Mouse (Mus musculus) frontal cortex, postnatal 25 days (tissue): ENCODE data around the gene Cox7a2.

ENCODE experiments used
- DNase-seq, 2 experiments: peaks; one replicate each; pipeline ENCODE4 v3.0.0; 2022; ENCODE audit warnings: low spot score in 2 of 2

The Cox7a2 gene

DNA sequence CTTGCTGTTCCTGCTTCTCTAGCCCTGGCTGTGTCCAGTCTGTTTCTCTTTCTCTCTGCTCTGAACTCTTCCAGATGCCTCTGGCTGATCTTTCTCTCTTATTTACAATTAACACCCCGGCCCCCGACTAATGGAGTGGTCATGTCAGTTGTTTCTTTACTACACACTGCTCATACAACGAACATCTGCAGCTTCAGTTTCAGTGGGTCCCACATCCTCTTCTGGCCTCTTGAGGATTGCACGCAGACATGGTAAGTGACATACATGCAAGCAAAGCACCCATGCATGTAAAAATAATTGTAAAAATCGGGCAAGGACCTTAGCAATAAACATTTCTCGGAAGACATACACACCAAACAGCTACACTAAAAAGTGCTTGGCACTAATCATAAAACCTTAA lies 24.1 kb downstream of the Cox7a2 start:
- no peak for DNase-seq

DNA sequence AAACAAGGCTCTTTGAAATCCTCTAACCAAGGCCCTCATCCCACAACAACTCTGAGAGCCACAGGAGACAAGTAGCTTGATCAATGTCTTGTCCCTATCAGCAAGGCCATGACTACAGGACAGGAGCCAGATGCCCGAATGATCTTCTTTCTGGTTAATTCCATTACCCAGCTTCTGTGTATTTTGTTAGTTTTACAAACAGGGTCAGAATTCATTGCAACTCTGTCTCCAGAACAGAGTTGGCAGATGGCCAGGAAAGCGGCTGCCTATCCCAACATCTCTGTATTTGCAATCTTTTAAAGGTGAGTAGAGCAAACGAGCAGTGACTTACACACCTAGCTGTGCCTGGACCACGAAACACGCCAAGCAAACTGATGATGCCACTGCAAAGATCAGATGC lies 29.4 kb downstream of the Cox7a2 start:
- no peak for DNase-seq

DNA sequence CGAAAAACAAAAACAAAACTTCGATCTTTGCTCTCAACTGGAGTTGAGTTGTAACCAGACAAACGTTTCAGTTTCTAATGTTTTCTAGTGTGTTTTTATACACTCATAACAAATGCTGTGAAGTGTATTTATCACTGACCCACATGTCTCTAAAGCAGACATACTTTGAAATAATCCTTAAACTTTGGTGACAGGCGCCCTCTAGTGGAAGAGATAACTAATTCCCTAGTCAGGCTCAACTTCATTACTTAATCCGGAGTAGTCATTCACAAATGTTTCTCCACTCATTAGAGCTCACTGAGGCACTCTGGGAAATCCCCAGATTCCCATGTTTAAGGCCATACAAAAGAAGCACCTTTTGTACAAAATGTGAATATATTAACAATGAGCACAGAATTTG lies 36.6 kb downstream of the Cox7a2 start:
- DNase-seq = no peak

DNA sequence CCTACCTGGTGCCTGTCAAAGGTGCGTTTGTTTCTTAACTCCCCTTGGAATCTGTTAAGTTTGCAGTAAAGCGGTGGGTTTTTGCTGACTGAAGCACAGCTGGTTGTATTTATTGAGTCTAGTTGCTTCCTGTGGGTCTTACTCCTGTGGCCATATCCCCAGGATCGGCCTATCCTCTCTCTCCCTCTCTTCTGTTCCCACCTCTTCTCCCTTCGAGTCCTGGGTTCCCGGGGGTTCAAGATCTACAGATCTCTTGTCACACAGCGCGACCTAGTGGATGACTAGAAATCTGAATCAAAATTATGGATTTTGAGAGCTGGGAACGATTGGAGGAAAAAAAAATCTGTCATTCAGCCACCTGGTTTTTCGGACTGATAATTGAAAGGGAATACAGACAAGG lies 38.6 kb downstream of the Cox7a2 start:
- peak; percentile 22 to 45 for DNase-seq

DNA sequence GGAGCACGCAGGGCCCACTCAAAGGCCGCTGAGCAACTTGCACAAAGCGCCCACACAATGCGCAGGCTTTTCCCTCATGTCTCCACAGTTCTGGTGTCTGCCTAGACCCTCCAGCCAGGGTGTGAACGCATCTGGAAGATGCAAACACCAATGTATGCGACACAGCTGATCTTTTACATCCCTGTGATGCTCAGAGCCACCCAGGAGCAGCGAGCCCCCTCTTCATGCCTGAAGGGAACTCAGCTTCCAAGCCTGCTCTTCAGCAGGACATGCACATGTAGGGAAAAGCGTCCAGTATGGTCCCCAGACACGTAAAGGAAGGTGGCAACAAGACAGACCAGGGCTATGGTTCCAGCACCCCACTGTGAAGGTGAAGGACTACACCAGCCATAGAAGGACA lies 39.5 kb downstream of the Cox7a2 start:
- peak in 1 of 2 experiments; percentile 8 for DNase-seq

DNA sequence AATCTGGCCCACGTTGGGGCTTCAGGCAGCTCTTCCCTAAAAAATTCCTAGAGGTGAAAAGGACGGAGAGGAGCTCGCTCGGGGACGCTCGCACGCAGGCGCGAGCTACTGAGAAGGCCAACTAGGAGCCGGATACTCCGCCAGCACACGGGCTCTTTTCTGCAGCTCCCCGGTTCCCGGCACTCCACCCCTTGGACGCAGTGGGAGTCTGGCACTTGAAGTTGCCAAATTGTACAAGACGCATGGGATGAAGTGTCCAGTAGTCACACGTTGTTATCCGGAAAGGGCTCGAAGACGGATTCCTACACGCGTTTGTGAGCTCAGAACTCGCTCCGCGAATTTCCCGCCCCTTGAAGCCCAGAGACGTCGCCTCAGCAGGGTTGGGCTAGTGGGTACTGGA lies 40.2 kb downstream of the Cox7a2 start:
- no peak for DNase-seq

DNA sequence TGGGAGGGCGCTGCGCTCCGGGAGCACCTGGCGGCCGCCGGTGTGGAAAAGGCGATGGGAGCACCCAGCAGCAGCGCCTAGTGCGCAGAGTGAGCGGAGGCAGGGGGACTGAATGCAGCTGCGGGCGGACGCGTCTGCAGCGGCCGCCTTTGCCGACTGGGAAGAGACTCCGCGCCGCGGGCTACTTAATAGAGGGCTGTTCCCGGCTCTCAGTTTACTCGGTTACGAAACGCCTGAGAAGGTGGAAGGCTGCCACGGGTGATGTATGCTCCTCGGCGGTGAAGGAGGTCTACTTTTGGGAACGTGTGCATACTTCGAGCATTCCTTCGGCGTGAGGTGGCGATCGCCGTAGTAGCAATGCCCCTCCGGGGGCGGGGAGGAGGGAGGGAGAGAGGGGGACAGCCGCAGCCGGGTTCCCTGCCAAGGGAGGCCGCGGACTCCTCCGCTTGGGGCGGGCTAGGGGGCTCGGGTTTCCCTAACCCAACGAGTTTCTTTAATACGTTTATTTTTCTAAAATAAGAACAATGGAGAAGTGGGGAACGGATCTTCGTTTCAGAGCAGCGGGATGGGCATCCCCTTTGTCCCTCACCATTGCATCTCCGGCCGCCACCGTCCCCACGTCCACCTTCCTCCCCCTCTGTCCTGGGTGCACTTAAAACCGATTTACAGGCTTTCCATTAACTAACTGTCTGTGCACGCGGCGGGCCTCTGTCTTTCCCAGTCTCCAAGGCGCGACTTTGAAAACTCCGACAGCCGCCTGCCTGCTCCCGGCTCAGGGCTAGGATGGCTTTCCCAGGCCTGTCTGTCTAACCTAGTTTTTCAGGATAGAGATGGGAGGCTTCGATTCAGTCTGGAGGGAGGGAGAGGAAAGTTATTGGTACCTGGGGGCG lies 41.0 kb downstream of the Cox7a2 start, which contains the start of gene Col12a1:
Gene Col12a1 (minus strand): TSS at position 351 of the 890 bp plus-strand sequence.
- DNase-seq = peak in 1 of 2 experiments; percentile 10

DNA sequence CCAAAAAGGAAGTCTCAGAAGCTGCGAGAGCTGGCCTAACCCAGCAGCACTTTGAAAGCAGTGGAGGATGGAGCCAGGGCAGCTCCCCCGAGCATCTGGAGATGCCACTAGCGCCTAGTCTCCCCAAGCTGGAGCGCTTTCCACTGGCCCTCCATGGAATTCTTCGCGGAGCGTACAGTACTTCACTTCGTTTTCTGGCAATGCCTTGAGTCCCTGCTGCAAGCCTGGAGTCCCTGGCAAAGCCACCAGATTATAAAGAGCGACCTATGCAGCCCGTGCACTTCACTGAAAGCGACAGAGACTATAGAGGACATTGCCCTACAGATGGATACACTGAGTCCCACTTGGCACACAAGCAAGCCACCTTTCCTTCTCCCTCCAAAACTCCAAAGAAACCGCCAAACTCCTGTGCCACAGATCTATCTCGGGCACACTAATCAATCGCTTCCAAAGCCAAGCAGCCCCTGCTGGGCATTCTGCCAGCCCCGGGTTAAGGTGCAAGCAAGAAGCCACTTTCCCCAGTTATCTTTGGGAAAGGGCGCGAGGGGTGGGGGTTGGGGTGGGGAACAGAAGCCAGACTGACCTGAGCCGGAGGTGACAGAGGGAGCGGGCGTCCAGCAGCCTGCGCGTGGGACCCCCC lies 41.7 kb downstream of the Cox7a2 start:
- peak; percentile 8 to 10 for DNase-seq

DNA sequence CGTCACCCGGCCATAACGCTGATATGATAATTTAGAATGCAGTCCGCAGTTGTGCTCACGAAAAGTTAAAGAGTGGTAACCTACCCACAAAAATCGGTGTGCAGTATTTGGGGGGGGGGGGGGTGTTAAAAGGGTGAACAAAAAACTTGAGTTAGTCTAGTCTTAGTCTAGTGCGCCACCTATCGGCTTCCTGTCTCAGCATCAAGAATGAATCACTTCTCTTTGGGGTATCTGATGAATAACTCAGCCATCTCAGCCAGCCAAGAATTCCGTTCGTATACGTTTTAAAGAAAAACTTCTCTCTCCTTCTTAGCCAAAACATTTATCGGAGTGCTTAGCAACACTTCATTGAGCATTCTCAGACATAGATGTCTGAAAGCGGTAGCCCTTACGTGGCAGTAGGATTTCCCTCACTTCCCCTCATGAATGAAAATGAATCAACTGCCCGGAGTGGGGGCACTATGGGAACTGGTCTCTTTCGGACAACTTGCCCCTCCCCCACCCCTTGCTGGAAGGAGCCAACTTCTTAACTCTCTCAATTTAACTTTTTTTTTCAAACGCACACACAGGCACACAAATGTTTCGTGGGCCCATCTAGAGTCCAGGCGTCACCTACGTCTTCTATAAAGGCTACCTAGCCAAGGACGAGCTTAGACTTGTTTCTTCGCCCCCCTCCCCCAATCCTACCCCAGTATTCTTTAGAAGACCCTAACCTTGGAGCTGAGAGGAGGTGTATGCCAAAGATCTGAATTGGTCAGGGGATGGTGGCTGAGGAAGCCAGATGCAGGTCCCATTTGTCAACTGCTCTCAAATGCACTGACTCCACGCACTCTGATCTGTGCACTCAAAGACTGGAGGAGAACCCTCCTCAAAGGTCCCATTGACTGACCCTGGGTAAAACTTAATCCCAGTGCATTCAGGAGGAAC lies 42.5 kb downstream of the Cox7a2 start:
- DNase-seq = peak; percentile 54 to 71

DNA sequence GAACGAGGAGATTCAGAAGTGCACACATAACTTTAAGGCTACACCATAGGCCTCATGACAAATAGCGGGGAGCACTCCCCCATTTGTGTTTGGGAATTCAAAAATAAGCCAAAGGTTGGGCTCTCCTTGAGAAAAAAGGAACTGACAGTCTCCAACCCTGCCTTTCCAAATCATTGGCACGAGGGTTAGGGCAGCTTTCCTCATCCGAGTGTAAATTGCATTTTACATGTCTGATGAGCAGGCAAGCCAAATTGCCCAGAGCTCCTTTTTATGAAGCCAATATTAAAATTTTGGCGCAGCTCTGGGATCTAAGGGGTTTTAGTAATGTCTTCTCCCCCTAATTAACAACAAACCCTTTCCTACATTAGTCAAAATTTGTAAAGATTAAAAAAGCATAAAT lies 43.2 kb downstream of the Cox7a2 start:
- DNase-seq = no peak

DNA sequence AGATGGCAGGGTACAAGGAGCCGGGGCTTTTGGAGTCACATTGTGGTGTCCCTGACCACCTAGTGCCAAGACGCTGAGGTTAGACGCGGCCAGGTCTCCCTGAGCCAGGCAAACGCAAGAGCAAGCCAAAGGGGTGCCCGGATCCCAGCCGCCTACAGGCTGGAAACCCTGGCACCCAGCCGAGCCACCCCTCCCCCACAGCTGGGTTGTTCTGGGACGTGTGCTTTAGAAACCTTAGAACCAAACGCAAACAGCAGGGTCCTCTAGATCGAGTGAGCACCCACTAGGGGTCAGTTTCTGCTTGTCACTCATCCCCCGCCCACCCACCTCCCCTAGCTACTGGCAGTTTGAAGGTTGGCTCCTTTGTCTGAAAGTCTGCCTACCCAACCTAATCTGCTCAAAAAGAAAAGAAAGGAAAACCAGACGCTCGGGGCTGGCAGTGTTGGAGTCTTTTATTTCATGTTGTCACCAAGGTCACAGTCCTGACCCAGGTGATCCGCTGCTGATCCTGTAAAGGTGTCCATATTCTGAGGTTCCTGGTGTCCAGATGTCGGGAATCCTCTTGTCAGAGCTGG lies 45.1 kb downstream of the Cox7a2 start:
- DNase-seq = no peak
